Mouse (Mus musculus): ENCODE measurements around the gene Caskin1. TPM values are rescaled to one million over a fixed set of nuclear protein-coding genes. Genes with fewer than 3 reads are reported as not detected.
A peak's percentile ranks its signal among the peaks of the same experiment; 100 is the strongest.

Gene Caskin1
- polyA plus RNA-seq, 2 experiments: 3.1 to 18.1 TPM

GRCm38 (mm10) chr17:24527315-24527714 is 38.9 kb downstream of the Caskin1 start:
- Histone ChIP-seq H3K27me3 (ENCODE audit: control insufficient read depth, insufficient read depth, low read length) (no peaks in the 10 kb centered on the region), H3K4me2 (replicated peaks; ENCODE audit: low read depth, low read length, severe bottlenecking) (peak overlapping the region; percentile 67), H3K9ac (ENCODE audit: low read depth, low read length, severe bottlenecking) (peak overlapping the region; percentile 87), H3K4me1 (ENCODE audit: control insufficient read depth, insufficient read depth, low read length) (peaks cover 25% of the 10 kb centered on the region), H3K36me3 (ENCODE audit: control insufficient read depth, insufficient read depth, low read length) (peaks cover 27% of the 10 kb centered on the region), H3K4me3 (replicated peaks; ENCODE audit: low read length) (peak overlapping the region; percentile 91), H3K9me3 (ENCODE audit: control insufficient read depth, low read length) (no peaks in the 10 kb centered on the region), H3K27ac (replicated peaks; ENCODE audit: low read depth, low read length) (peak overlapping the region; percentile 82)
- no peak; the same call in 1 of the 2 replicates for ATAC-seq (ENCODE audit: low FRiP score, low read depth)
- WGBS: 0% methylated on average over 18 of the region's 19 CpGs
- DNase-seq (ENCODE audit: low spot score): no peak
- no peak for TF ChIP-seq POLR2A (IDR thresholded peaks at IDR 0.05; ENCODE audit: borderline replicate concordance, extremely low read depth, insufficient read depth, insufficient read length)

- H3K4me1 ChIP-seq (ENCODE audit: control insufficient read depth, insufficient read depth, low read length): peaks cover 31% of the 10 kb centered on the region
- H3K27ac ChIP-seq (replicated peaks; ENCODE audit: low read depth, low read length): peak within 1 kb of the TSS; percentile 82
- TF ChIP-seq POLR2A (IDR thresholded peaks at IDR 0.05; ENCODE audit: borderline replicate concordance, extremely low read depth, insufficient read depth, insufficient read length): peak; percentile 98; the same call in 1 of the 2 replicates
- under 1% methylated on average over 40 of the region's 40 CpGs for WGBS
- no peaks in the 10 kb centered on the region for H3K27me3 ChIP-seq (ENCODE audit: control insufficient read depth, insufficient read depth, low read length)
- H3K4me3 ChIP-seq (replicated peaks; ENCODE audit: low read length): peak within 1 kb of the TSS; percentile 91
- H3K36me3 ChIP-seq (ENCODE audit: control insufficient read depth, insufficient read depth, low read length): peaks cover 26% of the 10 kb centered on the region
- H3K4me2 ChIP-seq (replicated peaks; ENCODE audit: low read depth, low read length, severe bottlenecking): peak within 1 kb of the TSS; percentile 82
- no peaks in the 10 kb centered on the region for H3K9me3 ChIP-seq (ENCODE audit: control insufficient read depth, low read length)
- peak within 1 kb of the TSS; percentile 87 for H3K9ac ChIP-seq (ENCODE audit: low read depth, low read length, severe bottlenecking)
- peak; percentile 98 for ATAC-seq (ENCODE audit: low FRiP score, low read depth)
- peak; percentile 100 for DNase-seq (ENCODE audit: low spot score)
These were observed 39.5 kb downstream of the Caskin1 start, which contains the start of gene Traf7 for GRCm38 (mm10) chr17:24527723-24528559. Traf7 (minus strand) TSS chr17:24527938.

DNA sequence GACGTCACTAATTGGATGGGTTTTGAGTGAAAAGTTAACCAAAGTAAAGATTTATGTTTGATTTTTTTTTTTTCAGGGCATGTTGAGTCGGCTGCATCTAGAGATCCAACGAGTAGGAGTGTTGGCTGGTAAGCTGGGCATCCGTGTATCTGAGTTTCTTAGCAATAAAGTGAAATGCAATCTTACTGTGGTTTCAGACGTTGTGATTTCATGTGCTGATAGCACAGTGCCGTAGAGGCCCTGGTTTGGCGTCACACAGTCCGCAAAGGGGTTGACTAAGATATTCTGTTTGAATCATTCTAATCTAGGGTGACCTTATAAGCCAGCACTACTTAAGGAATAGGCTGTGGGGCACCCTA is 40.1 kb downstream of the Caskin1 start:
- Histone ChIP-seq H3K4me3 (replicated peaks; ENCODE audit: low read length) (peak overlapping the region; percentile 55), H3K4me1 (ENCODE audit: control insufficient read depth, insufficient read depth, low read length) (peaks cover 36% of the 10 kb centered on the region), H3K9ac (ENCODE audit: low read depth, low read length, severe bottlenecking) (peak overlapping the region; percentile 75), H3K4me2 (replicated peaks; ENCODE audit: low read depth, low read length, severe bottlenecking) (peak overlapping the region; percentile 82), H3K27me3 (ENCODE audit: control insufficient read depth, insufficient read depth, low read length) (no peaks in the 10 kb centered on the region), H3K9me3 (ENCODE audit: control insufficient read depth, low read length) (no peaks in the 10 kb centered on the region), H3K27ac (replicated peaks; ENCODE audit: low read depth, low read length) (peak overlapping the region; percentile 80), H3K36me3 (ENCODE audit: control insufficient read depth, insufficient read depth, low read length) (peaks cover 23% of the 10 kb centered on the region)
- no peak for TF ChIP-seq POLR2A (IDR thresholded peaks at IDR 0.05; ENCODE audit: borderline replicate concordance, extremely low read depth, insufficient read depth, insufficient read length)
- DNase-seq (ENCODE audit: low spot score) (no peak), ATAC-seq (ENCODE audit: low FRiP score, low read depth) (no peak)
- 0% methylated on average over 8 of the region's 8 CpGs for WGBS

DNA sequence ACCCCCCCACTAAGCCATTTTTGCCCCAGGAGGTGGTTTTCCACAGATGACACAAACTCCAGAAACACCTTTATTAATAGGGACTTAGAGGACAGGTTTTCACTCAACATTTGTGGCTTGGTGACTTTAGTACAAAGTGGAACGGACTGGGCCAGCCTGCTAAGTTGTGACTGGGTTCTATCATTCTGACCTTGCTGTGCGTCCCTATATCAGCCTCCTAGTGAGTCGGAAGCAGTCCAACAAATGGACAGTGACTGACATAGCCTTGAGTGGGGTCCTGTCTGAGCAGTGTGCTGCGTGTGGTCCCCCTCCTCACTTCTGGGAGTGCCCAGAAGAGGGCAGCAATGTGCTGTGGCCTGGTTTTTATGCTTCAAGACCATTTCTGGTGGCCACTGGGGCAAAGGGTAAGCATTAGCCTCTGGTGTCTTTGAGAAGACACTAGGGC is 40.6 kb downstream of the Caskin1 start:
- Histone ChIP-seq H3K27me3 (ENCODE audit: control insufficient read depth, insufficient read depth, low read length) (no peaks in the 10 kb centered on the region), H3K4me2 (replicated peaks; ENCODE audit: low read depth, low read length, severe bottlenecking) (peak overlapping the region; percentile 82), H3K9me3 (ENCODE audit: control insufficient read depth, low read length) (no peaks in the 10 kb centered on the region), H3K36me3 (ENCODE audit: control insufficient read depth, insufficient read depth, low read length) (peaks cover 23% of the 10 kb centered on the region), H3K9ac (ENCODE audit: low read depth, low read length, severe bottlenecking) (peak overlapping the region; percentile 75), H3K4me3 (replicated peaks; ENCODE audit: low read length) (peak overlapping the region; percentile 55), H3K4me1 (ENCODE audit: control insufficient read depth, insufficient read depth, low read length) (peaks cover 36% of the 10 kb centered on the region), H3K27ac (replicated peaks; ENCODE audit: low read depth, low read length) (0 out of 2 replicates have a peak overlapping the region, but pooled peaks have one; percentile 80)
- DNase-seq (ENCODE audit: low spot score) (peak; percentile 57), ATAC-seq (ENCODE audit: low FRiP score, low read depth) (no peak)
- TF ChIP-seq POLR2A (IDR thresholded peaks at IDR 0.05; ENCODE audit: borderline replicate concordance, extremely low read depth, insufficient read depth, insufficient read length): no peak
- WGBS: 4% methylated on average over 4 of the region's 4 CpGs

DNA sequence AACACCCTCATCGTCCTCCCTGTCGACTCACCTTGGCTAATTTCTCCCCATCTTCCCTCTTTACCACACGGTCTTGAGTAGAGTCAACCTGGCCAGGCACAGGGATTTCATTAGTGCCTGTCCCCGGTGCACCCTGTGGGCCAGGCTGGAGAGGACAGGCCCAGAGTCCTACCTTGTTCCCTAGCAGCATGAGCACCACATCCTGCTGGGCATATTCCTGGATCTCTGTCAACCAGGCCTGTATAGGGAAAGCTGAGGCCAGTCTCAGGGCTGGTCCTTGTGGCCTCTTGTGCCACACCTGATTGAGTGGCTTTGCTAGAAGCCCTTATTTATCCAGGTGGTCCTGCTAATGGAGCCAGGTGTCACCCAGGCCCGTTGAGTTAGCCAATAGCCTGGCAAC is 41.5 kb downstream of the Caskin1 start:
- peak overlapping the region; percentile 82 for H3K4me2 ChIP-seq (replicated peaks; ENCODE audit: low read depth, low read length, severe bottlenecking)
- no peaks in the 10 kb centered on the region for H3K27me3 ChIP-seq (ENCODE audit: control insufficient read depth, insufficient read depth, low read length)
- TF ChIP-seq POLR2A (IDR thresholded peaks at IDR 0.05; ENCODE audit: borderline replicate concordance, extremely low read depth, insufficient read depth, insufficient read length): no peak
- H3K4me3 ChIP-seq (replicated peaks; ENCODE audit: low read length): peak overlapping the region; percentile 55
- WGBS: 20% methylated on average over 5 of the region's 5 CpGs
- ATAC-seq (ENCODE audit: low FRiP score, low read depth) (no peak), DNase-seq (ENCODE audit: low spot score) (no peak)
- peaks cover 22% of the 10 kb centered on the region for H3K36me3 ChIP-seq (ENCODE audit: control insufficient read depth, insufficient read depth, low read length)
- H3K9ac ChIP-seq (ENCODE audit: low read depth, low read length, severe bottlenecking): peak overlapping the region; percentile 75
- H3K4me1 ChIP-seq (ENCODE audit: control insufficient read depth, insufficient read depth, low read length): peaks cover 36% of the 10 kb centered on the region
- H3K27ac ChIP-seq (replicated peaks; ENCODE audit: low read depth, low read length): 0 out of 2 replicates have a peak overlapping the region, but pooled peaks have one; percentile 14
- no peaks in the 10 kb centered on the region for H3K9me3 ChIP-seq (ENCODE audit: control insufficient read depth, low read length)
